Mouse (Mus musculus) heart, adult 2 months (tissue): ENCODE data around the gene Slc30a4. TPM values are rescaled to one million over a fixed set of nuclear protein-coding genes. Genes with fewer than 3 reads are reported as not detected.

Source experiments
- DNase-seq, 2 experiments: peaks; one replicate each; pipeline ENCODE4 v3.0.0; 2021
- H3K27ac ChIP-seq: fragments of 200-600 bp; 2 replicates; pipeline ENCODE4 v1.8.1; 2022
- H3K27me3 ChIP-seq: fragments of 200-500 bp; 2 replicates; pipeline ENCODE4 v1.6.1; 2012; ENCODE audit warnings: mild to moderate bottlenecking, low read length, inconsistent platforms, mixed read lengths; ENCODE audit not compliant: control insufficient read depth, insufficient read depth
- H3K36me3 ChIP-seq: fragments of 200-500 bp; 2 replicates; pipeline ENCODE4 v1.6.1; 2012; ENCODE audit warnings: low read length, inconsistent platforms; ENCODE audit not compliant: control insufficient read depth, insufficient read depth
- H3K4me1 ChIP-seq: fragments of 200-500 bp; 2 replicates; pipeline ENCODE4 v1.6.1; 2011; ENCODE audit warnings: low read length; ENCODE audit not compliant: control insufficient read depth, insufficient read depth
- H3K4me3 ChIP-seq: fragments of 200-600 bp; 2 replicates; pipeline ENCODE4 v1.8.1; 2022
- H3K79me2 ChIP-seq: fragments of 200-500 bp; replicated peaks from 2 replicates; pipeline ENCODE4 v1.6.1; 2012; ENCODE audit warnings: mild to moderate bottlenecking, inconsistent platforms, low read length, moderate library complexity, mixed read lengths; ENCODE audit not compliant: control insufficient read depth, insufficient read depth
- H3K9ac ChIP-seq: fragments of 200-500 bp; 2 replicates; pipeline ENCODE4 v1.6.1; 2012; ENCODE audit warnings: low read depth, mild to moderate bottlenecking, control low read depth, inconsistent platforms, low read length, mixed read lengths
- CTCF ChIP-seq: fragments of 200-600 bp; IDR thresholded peaks from 2 replicates; pipeline ENCODE4 v1.8.1; 2022; ENCODE audit warnings: antibody characterized with exemption, mild to moderate bottlenecking, moderate library complexity
- EP300 ChIP-seq: fragments of 200-500 bp; IDR thresholded peaks from 2 replicates; pipeline ENCODE4 v1.6.1; 2011; ENCODE audit warnings: low read depth, low read length, control low read depth; ENCODE audit not compliant: insufficient read depth
- POLR2A ChIP-seq: fragments of 200-500 bp; IDR thresholded peaks from 2 replicates; pipeline ENCODE4 v1.6.1; 2011; ENCODE audit warnings: mild to moderate bottlenecking, low read depth, low read length, control low read depth; ENCODE audit not compliant: insufficient read depth
- WGBS: fragments of 180-500 bp; shearing (Covaris S2); methylation state at CpG from one replicate; pipeline ENCODE4 v1.1.7; 2018; 5-methylcytosine and 5-hydroxymethylcytosine counted together
- intact Hi-C: fragments of 180-260 bp; cut with DNase I; formaldehyde crosslinking; loops from one replicate; pipeline ENCODE4 v1.15.1; 2025
- polyA plus RNA-seq: library from polyadenylated mRNA; depleted of rRNA; stranded (reverse); fragments of >200 nt; gene quantifications from 2 replicates; pipeline ENCODE4 v1.2.3, GENCODE M21; 2012
- total RNA-seq, 2 experiments: library from RNA; stranded (reverse); gene quantifications; 2 replicates each; pipeline ENCODE4 v1.2.3; 2021

Slc30a4 gene
- total and polyA plus RNA-seq, 3 experiments: 3.2 to 9.2 (median 7.9) TPM

DNA sequence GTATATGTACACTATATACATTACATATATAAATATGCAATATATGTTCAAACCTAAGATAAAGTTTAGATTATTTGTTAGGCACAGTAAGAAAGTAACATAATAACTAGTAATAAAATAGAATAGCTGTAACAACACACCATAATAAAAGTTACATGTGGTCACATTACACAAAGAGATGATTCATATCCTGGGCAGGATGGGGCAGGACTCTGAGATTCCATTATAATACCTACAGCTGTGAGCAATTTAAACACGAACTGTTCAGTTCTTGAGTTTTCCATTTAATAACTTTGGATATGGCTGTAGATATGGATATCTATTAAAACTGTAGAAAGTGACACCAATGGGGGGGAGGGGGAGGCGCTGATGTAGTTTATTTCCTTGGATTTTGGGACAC, 4.9 kb downstream of the Slc30a4 start:
- 57% methylated on average over 2 of the region's 2 CpGs for WGBS
- no peak overlapping the region for H3K27ac ChIP-seq
- H3K4me3 ChIP-seq: no peak overlapping the region
- no peak for DNase-seq
- H3K9ac ChIP-seq: no peak overlapping the region
- peaks cover 9% of the 10 kb centered on the region for H3K36me3 ChIP-seq
- no peaks in the 10 kb centered on the region for H3K79me2 ChIP-seq
- TF ChIP-seq EP300: no peak
- TF ChIP-seq POLR2A: no peak
- TF ChIP-seq CTCF: no peak
- no peaks in the 10 kb centered on the region for H3K27me3 ChIP-seq
- intact Hi-C loops: no loop called here
- peaks cover 2% of the 10 kb centered on the region for H3K4me1 ChIP-seq

DNA sequence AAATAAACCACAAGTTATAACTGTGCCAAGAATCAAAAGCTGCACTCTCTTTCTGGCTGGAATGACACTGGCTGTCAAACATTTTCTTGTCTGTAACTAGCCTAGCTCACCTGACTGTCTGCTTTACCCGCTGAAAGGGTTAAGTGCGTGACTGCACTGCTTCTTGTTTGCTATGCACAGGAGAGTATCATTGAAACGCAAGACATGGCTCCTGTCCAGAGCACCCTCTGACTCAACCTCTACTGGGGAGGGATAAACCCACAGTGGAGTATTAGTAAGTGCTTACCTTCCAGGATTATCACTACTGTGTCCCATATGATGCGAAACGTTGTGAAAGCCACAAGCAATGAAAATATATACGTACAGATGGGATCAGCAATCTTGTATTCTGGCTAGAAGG, 15.8 kb downstream of the Slc30a4 start:
- no peak overlapping the region for H3K9ac ChIP-seq
- no peaks in the 10 kb centered on the region for H3K79me2 ChIP-seq
- TF ChIP-seq EP300 (no peak), CTCF (no peak), POLR2A (no peak)
- no peak overlapping the region for H3K27ac ChIP-seq
- WGBS: 71% methylated on average over 6 of the region's 6 CpGs
- H3K27me3 ChIP-seq: peaks cover 2% of the 10 kb centered on the region; the same call in 1 of the 2 replicates
- intact Hi-C loops: no loop called here
- no peaks in the 10 kb centered on the region for H3K36me3 ChIP-seq
- DNase-seq: no peak
- H3K4me3 ChIP-seq: no peak overlapping the region
- no peaks in the 10 kb centered on the region for H3K4me1 ChIP-seq

DNA sequence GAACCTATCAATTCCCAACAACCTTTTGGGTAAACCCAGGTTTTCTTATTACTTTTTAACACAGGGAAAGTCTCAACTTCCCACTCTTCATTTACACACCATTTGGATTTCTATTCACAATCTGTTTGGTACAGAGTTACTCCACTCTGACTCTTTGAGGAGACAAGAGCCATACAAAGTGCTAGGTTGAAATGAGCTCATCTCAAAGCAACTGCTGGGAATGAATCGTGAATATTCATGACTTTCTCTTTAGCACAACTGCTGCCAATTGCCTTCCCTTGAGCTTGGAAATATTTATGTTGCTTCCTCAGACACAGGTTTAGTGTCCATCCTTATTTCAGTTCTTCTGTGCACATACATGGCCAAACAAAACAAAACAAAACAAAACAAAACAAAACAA, 18.8 kb downstream of the Slc30a4 start:
- Histone ChIP-seq H3K4me1 (no peaks in the 10 kb centered on the region), H3K36me3 (no peaks in the 10 kb centered on the region), H3K27me3 (peaks cover 3% of the 10 kb centered on the region; the same call in 1 of the 2 replicates), H3K4me3 (no peak overlapping the region), H3K9ac (no peak overlapping the region), H3K27ac (no peak overlapping the region), H3K79me2 (no peaks in the 10 kb centered on the region)
- no peak for TF ChIP-seq CTCF
- TF ChIP-seq EP300: no peak
- TF ChIP-seq POLR2A: no peak
- no peak for DNase-seq
- WGBS: 80% methylated on average over 1 of the region's 1 CpGs
- intact Hi-C loops: no loop called here

DNA sequence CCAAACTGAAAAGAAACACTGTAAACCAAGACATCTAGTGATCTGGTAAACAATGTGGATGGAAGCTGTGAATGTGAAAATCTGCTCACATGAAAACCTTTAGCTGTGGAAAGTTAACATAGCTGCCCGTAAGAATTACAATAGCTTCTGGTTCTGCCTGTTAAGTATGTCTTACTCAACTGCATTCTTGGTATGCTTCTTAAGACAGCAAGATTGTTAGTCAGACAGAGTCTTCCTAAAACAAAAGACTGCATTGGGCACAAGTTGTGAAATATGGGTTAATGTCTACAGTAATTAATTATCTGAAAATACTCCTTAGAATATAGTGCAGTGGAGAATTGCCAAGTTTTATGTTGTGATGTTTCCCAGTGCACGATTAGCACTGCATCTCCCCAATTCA, 19.9 kb downstream of the Slc30a4 start:
- WGBS: 89% methylated on average over 2 of the region's 2 CpGs
- peaks cover 3% of the 10 kb centered on the region; the same call in 1 of the 2 replicates for H3K27me3 ChIP-seq
- no peaks in the 10 kb centered on the region for H3K36me3 ChIP-seq
- intact Hi-C loops: no loop called here
- H3K27ac ChIP-seq: no peak overlapping the region
- H3K9ac ChIP-seq: no peak overlapping the region
- TF ChIP-seq POLR2A: no peak
- TF ChIP-seq CTCF: no peak
- no peak for TF ChIP-seq EP300
- no peak for DNase-seq
- H3K4me1 ChIP-seq: no peaks in the 10 kb centered on the region
- no peak overlapping the region for H3K4me3 ChIP-seq
- no peaks in the 10 kb centered on the region for H3K79me2 ChIP-seq

DNA sequence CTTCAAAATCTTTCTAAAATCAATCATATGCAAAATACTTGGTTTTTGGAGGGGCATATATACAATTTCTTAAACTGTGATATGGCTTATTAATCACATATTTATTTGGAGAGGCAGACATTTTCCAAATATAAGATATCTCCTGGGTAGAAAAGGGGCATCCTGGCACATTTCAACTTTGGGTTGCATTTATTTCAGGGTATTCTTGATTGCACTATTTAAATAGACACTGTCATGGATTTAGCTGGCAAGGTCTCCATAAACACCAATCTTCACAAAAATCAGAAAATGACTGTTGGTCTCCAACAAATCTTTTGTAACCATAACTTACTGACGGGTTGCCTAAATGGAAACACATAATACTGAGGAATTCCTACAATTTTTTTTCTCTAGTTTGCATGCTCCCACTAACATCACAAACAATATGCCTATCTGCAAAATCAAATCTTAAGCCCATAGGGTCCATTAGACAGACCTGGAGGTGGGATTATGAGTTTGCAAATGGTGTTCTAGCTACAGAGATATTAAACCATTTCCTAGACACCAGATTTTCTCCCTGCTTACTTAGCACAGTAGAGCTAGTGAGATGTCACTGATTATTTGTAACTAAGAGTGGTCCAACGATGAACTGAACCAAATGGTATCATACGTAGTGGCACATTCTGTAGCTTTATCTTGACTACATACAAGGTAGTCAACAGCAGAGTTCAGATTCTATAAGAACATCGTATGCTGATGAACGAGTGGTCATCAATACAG, 20.9 kb downstream of the Slc30a4 start:
- H3K27me3 ChIP-seq: peaks cover 3% of the 10 kb centered on the region; the same call in 1 of the 2 replicates
- 82% methylated on average over 5 of the region's 5 CpGs for WGBS
- intact Hi-C loops: no loop called here

DNA sequence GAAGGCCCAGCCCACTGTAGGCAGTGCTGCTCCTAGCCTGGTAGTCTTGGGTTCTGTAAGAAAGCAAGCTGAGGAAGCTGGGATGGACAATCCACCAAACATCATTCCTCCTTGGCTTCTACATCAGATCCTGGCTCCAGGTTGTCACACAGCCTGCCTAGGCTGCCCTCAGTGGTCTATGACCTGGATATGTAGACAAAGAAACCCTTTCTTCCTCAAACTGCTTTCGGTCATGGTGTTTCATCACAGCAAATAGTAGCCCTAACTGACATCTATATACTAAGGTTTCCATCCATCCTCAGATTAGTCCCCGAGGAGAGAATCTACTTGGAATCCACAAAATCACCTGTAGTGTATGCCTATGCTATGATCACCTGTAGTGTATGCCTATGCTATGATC, 27.3 kb downstream of the Slc30a4 start:
- H3K4me1 ChIP-seq: no peaks in the 10 kb centered on the region
- H3K9ac ChIP-seq: no peak overlapping the region
- H3K27ac ChIP-seq: no peak overlapping the region
- no peaks in the 10 kb centered on the region for H3K27me3 ChIP-seq
- H3K36me3 ChIP-seq: no peaks in the 10 kb centered on the region
- no peak overlapping the region for H3K4me3 ChIP-seq
- no peaks in the 10 kb centered on the region for H3K79me2 ChIP-seq
- intact Hi-C loops: no loop called here
- DNase-seq: no peak
- TF ChIP-seq EP300: no peak
- no peak for TF ChIP-seq POLR2A
- no peak for TF ChIP-seq CTCF
- WGBS: 86% methylated on average over 2 of the region's 2 CpGs

More for the DNA sequence above, 20.9 kb downstream of the Slc30a4 start:
- Histone ChIP-seq H3K4me3 (no peak overlapping the region), H3K79me2 (no peaks in the 10 kb centered on the region), H3K4me1 (no peaks in the 10 kb centered on the region), H3K27ac (no peak overlapping the region), H3K9ac (no peak overlapping the region), H3K36me3 (no peaks in the 10 kb centered on the region)
- DNase-seq: no peak
- TF ChIP-seq EP300 (no peak), POLR2A (no peak), CTCF (no peak)
